Mouse (Mus musculus): ENCODE data around the gene Ghr. TPM values are rescaled to one million over a fixed set of nuclear protein-coding genes. Genes with fewer than 3 reads are reported as not detected.

Ghr gene
- polyA plus RNA-seq, 1 experiment from 2014 or later, result 72.0 TPM

DNA sequence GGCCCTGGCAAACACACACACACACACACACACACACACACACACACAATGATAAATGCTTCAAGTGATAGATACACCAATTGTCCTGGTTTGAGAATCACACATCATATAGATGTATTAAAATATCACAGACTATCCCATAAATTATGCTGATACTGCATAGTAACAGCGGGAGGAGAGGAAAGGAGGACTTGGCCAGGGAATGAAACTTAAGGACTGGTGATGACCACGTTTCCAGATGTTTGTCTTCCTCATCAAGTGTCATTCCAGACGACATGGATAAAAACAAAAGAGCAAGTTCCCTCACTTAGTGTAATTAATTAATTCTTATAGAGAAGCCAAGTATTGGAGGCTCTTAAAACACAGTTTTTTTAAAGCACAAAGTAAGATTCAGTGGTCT, 236.6 kb downstream of the Ghr start:
- WGBS, result 33% methylated on average over 3 of the region's 3 CpGs
- Histone ChIP-seq H3K4me3 (replicated peaks) (no peak overlapping the region), H3K27me3 (no peaks in the 10 kb centered on the region), H3K4me2 (no peak overlapping the region), H3K9ac (no peak overlapping the region), H3K4me1 (no peaks in the 10 kb centered on the region), H3K36me3 (peaks cover 13% of the 10 kb centered on the region), H3K9me3 (replicated peaks) (no peaks in the 10 kb centered on the region), H3K27ac (no peak overlapping the region)
- no peak for ATAC-seq (replicated peaks; ENCODE audit: low FRiP score)

DNA sequence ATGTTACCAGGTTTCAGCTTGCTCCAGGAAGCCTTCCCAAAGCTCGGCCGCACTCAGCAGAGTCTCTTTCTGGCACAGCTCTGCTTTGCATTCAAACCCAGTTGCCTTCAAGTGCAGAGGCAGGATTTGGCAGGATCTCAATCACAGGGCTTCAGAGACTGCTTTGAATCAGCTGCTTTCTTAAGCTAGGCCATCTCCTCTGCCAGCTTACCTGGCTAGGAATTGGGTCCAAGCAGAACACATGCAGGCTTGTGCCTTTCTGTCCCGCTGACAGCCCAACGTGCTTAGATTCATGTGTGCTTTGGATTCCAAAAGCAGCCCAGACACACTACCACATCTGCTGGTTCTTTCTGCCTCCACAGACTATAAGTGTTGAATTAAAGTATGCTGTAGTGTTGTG, 238.7 kb downstream of the Ghr start:
- H3K36me3 ChIP-seq, result peaks cover 28% of the 10 kb centered on the region
- 90% methylated on average over 4 of the region's 4 CpGs for WGBS
- no peak overlapping the region for H3K4me2 ChIP-seq

GRCm38 (mm10) chr15:3341806-3342582, 241.3 kb downstream of the Ghr start:
- Histone ChIP-seq H3K4me3 (replicated peaks) (no peak overlapping the region), H3K36me3 (peaks cover 41% of the 10 kb centered on the region), H3K9ac (no peak overlapping the region), H3K27me3 (no peaks in the 10 kb centered on the region), H3K4me1 (no peaks in the 10 kb centered on the region), H3K27ac (no peak overlapping the region), H3K9me3 (replicated peaks) (0 out of 2 replicates have a peak, but pooled peaks cover 5% of the 10 kb centered on the region), H3K4me2 (no peak overlapping the region)
- 91% methylated on average over 4 of the region's 4 CpGs for WGBS
- ATAC-seq (replicated peaks; ENCODE audit: low FRiP score), result no peak

More for the DNA sequence above, 238.7 kb downstream of the Ghr start:
- no peak for ATAC-seq (replicated peaks; ENCODE audit: low FRiP score)
- no peaks in the 10 kb centered on the region for H3K4me1 ChIP-seq
- no peaks in the 10 kb centered on the region for H3K9me3 ChIP-seq (replicated peaks)
- no peaks in the 10 kb centered on the region for H3K27me3 ChIP-seq
- no peak overlapping the region for H3K9ac ChIP-seq
- no peak overlapping the region for H3K4me3 ChIP-seq (replicated peaks)
- H3K27ac ChIP-seq, result no peak overlapping the region

- H3K9ac ChIP-seq, result no peak overlapping the region
- no peak overlapping the region for H3K4me3 ChIP-seq (replicated peaks)
- H3K4me1 ChIP-seq, result no peaks in the 10 kb centered on the region
- peaks cover 46% of the 10 kb centered on the region for H3K36me3 ChIP-seq
- 0 out of 2 replicates have a peak, but pooled peaks cover 5% of the 10 kb centered on the region for H3K9me3 ChIP-seq (replicated peaks)
- H3K4me2 ChIP-seq, result no peak overlapping the region
- H3K27me3 ChIP-seq, result no peaks in the 10 kb centered on the region
- no peak for ATAC-seq (replicated peaks; ENCODE audit: low FRiP score)
- H3K27ac ChIP-seq, result no peak overlapping the region
- 79% methylated on average over 3 of the region's 3 CpGs for WGBS
Measured at GRCm38 (mm10) chr15:3339847-3340246, 243.4 kb downstream of the Ghr start.

- Histone ChIP-seq H3K36me3 (peaks cover 23% of the 10 kb centered on the region), H3K27me3 (no peaks in the 10 kb centered on the region), H3K4me2 (no peak overlapping the region), H3K9me3 (replicated peaks) (0 out of 2 replicates have a peak, but pooled peaks cover 5% of the 10 kb centered on the region), H3K4me1 (no peaks in the 10 kb centered on the region), H3K4me3 (replicated peaks) (no peak overlapping the region), H3K9ac (no peak overlapping the region), H3K27ac (no peak overlapping the region)
- no peak for ATAC-seq (replicated peaks; ENCODE audit: low FRiP score)
- WGBS, result 93% methylated on average over 4 of the region's 4 CpGs
Measured at GRCm38 (mm10) chr15:3332517-3332916, 250.8 kb downstream of the Ghr start.

- Histone ChIP-seq H3K9me3 (replicated peaks) (no peaks in the 10 kb centered on the region), H3K4me2 (no peak overlapping the region), H3K27ac (no peak overlapping the region), H3K27me3 (no peaks in the 10 kb centered on the region), H3K9ac (no peak overlapping the region), H3K36me3 (peaks cover 16% of the 10 kb centered on the region), H3K4me3 (replicated peaks) (no peak overlapping the region), H3K4me1 (no peaks in the 10 kb centered on the region)
- WGBS, result 80% methylated on average over 2 of the region's 2 CpGs
- ATAC-seq (replicated peaks; ENCODE audit: low FRiP score), result no peak
Measured at GRCm38 (mm10) chr15:3331813-3332212, 251.5 kb downstream of the Ghr start.

GRCm38 (mm10) chr15:3330291-3330690, 253.0 kb downstream of the Ghr start:
- 86% methylated on average over 1 of the region's 1 CpGs for WGBS
- Histone ChIP-seq H3K9ac (no peak overlapping the region), H3K27me3 (no peaks in the 10 kb centered on the region), H3K4me3 (replicated peaks) (no peak overlapping the region), H3K36me3 (peaks cover 10% of the 10 kb centered on the region), H3K4me1 (no peaks in the 10 kb centered on the region), H3K4me2 (no peak overlapping the region), H3K9me3 (replicated peaks) (no peaks in the 10 kb centered on the region), H3K27ac (no peak overlapping the region)
- ATAC-seq (replicated peaks; ENCODE audit: low FRiP score), result no peak

GRCm38 (mm10) chr15:3323041-3323440, 260.3 kb downstream of the Ghr start:
- Histone ChIP-seq H3K4me2 (no peak overlapping the region), H3K4me1 (no peaks in the 10 kb centered on the region), H3K9me3 (replicated peaks) (no peaks in the 10 kb centered on the region), H3K27me3 (no peaks in the 10 kb centered on the region), H3K36me3 (peaks cover 10% of the 10 kb centered on the region), H3K4me3 (replicated peaks) (no peak overlapping the region), H3K27ac (no peak overlapping the region), H3K9ac (no peak overlapping the region)
- no peak for ATAC-seq (replicated peaks; ENCODE audit: low FRiP score)

DNA sequence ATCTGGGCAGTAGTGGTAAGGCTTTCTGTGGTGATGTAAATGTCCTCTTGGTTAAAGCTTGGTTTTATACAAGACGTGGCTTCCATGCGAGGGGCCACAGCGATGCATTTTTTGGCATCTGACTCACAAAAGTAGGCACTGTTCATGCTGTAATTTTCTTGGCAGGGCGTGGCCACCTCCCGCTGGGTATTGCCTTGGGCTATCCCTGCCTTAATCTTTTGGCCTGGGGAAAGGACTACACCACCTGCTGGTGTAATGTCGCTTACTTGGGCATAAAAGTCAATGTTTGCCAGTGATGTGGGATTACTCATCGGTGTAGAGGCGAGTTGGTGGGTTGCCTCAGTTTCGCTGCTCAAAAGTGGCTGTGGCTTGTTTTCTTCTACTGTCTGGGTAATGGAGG, 263.4 kb downstream of the Ghr start:
- no peak for ATAC-seq (replicated peaks; ENCODE audit: low FRiP score)
- WGBS, result 91% methylated on average over 9 of the region's 9 CpGs
- no peak overlapping the region for H3K27ac ChIP-seq

DNA sequence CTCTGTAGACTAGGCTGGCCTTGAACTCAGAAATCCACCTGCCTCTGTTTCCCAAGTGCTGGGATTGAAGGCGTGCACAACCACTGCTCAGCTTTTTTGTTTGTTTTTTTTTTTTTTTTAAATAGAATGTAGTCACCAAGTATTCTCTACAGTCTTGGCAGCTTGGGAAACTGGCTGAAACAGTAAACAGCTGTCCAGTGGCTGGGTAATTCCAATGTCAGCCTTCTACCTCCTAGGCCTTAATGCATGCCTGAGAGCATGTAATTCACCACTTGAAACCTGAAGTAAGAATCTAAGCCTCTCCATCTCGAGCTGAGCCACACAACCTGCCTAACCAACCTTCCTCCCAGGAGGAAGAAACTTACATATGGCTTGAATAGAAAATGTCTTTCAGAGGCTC, 266.7 kb downstream of the Ghr start:
- 77% methylated on average over 2 of the region's 2 CpGs for WGBS
- Histone ChIP-seq H3K4me1 (no peaks in the 10 kb centered on the region), H3K27ac (no peak overlapping the region), H3K27me3 (no peaks in the 10 kb centered on the region), H3K4me3 (replicated peaks) (no peak overlapping the region), H3K4me2 (no peak overlapping the region), H3K9ac (no peak overlapping the region), H3K9me3 (replicated peaks) (no peaks in the 10 kb centered on the region), H3K36me3 (peaks cover 10% of the 10 kb centered on the region)
- no peak for ATAC-seq (replicated peaks; ENCODE audit: low FRiP score)

More for the DNA sequence above, 263.4 kb downstream of the Ghr start:
- Histone ChIP-seq H3K4me2 (no peak overlapping the region), H3K9me3 (replicated peaks) (no peaks in the 10 kb centered on the region), H3K27me3 (no peaks in the 10 kb centered on the region), H3K4me3 (replicated peaks) (no peak overlapping the region), H3K36me3 (peaks cover 10% of the 10 kb centered on the region), H3K4me1 (no peaks in the 10 kb centered on the region), H3K9ac (no peak overlapping the region)

GRCm38 (mm10) chr15:3312937-3313336, 270.4 kb downstream of the Ghr start:
- no peak for ATAC-seq (replicated peaks; ENCODE audit: low FRiP score)
- Histone ChIP-seq H3K9ac (no peak overlapping the region), H3K4me3 (replicated peaks) (no peak overlapping the region), H3K27ac (no peak overlapping the region), H3K36me3 (no peaks in the 10 kb centered on the region), H3K4me1 (no peaks in the 10 kb centered on the region), H3K27me3 (no peaks in the 10 kb centered on the region), H3K9me3 (replicated peaks) (no peaks in the 10 kb centered on the region), H3K4me2 (no peak overlapping the region)

- H3K27me3 ChIP-seq, result no peaks in the 10 kb centered on the region
- no peak overlapping the region for H3K27ac ChIP-seq
- H3K4me1 ChIP-seq, result no peaks in the 10 kb centered on the region
- WGBS, result 82% methylated on average over 3 of the region's 3 CpGs
- H3K36me3 ChIP-seq, result no peaks in the 10 kb centered on the region
- H3K4me2 ChIP-seq, result no peak overlapping the region
- H3K9ac ChIP-seq, result no peak overlapping the region
- no peaks in the 10 kb centered on the region for H3K9me3 ChIP-seq (replicated peaks)
- H3K4me3 ChIP-seq (replicated peaks), result no peak overlapping the region
- ATAC-seq (replicated peaks; ENCODE audit: low FRiP score), result no peak
Measured at GRCm38 (mm10) chr15:3309856-3310255, 273.4 kb downstream of the Ghr start.

GRCm38 (mm10) chr15:3303426-3303825, 279.9 kb downstream of the Ghr start, which contains the start of gene Ccdc152:
Ccdc152 (minus strand) TSS chr15:3303526.
- Histone ChIP-seq H3K4me2 (no peak within 1 kb of the TSS), H3K9ac (no peak within 1 kb of the TSS), H3K4me1 (no peaks in the 10 kb centered on the region), H3K9me3 (replicated peaks) (no peaks in the 10 kb centered on the region), H3K36me3 (no peaks in the 10 kb centered on the region), H3K4me3 (replicated peaks) (no peak within 1 kb of the TSS), H3K27me3 (no peaks in the 10 kb centered on the region), H3K27ac (no peak within 1 kb of the TSS)
- no peak for ATAC-seq (replicated peaks; ENCODE audit: low FRiP score)
- 91% methylated on average over 12 of the region's 12 CpGs for WGBS

All from kidney, embryonic 15.5 days (tissue).